ENCODE assay signal across 11 mouse cellular contexts in genomic region chr4:154205392-154205791, GRCm38 (mm10). TPM values are rescaled to one million over a fixed set of nuclear protein-coding genes. Genes with fewer than 3 reads are reported as not detected.
DNase-seq lines count a peak whose midpoint lies in the region; ATAC-seq and TF ChIP-seq lines count a peak whose summit lies in the region.
"Had no signal": no experiment of that assay in that cellular context is flagged by ENCODE, and none has a peak within 500 bp of the region (broad histone marks: within the 10 kb centered on the region; RNA-seq: fewer than 3 reads in every experiment).

No protein-coding gene starts in this region.

- no peak for TF ChIP-seq POLR2A in heart, adult 2 months (IDR thresholded peaks at IDR 0.05; ENCODE audit: insufficient read depth, low read depth, low read length)

- no peaks in the 10 kb centered on the region for H3K79me2 ChIP-seq in heart, adult 2 months (replicated peaks; ENCODE audit: control insufficient read depth, insufficient read depth, low read length)

- no peaks in the 10 kb centered on the region for H3K9me3 ChIP-seq in megakaryocyte, embryonic 14.5 days
- H3K9me3 ChIP-seq in forebrain, embryonic 16.5 days (ENCODE audit: control insufficient read depth, low read length), result no peaks in the 10 kb centered on the region
- H3K9me3 ChIP-seq: forebrain, embryonic 15.5 days; hindbrain, embryonic 10.5 days had no signal

- H3K4me3 ChIP-seq in megakaryocyte, embryonic 14.5 days (replicated peaks), result peak overlapping the region; percentile 26
- H3K4me3 ChIP-seq in heart, adult 2 months, result no peak overlapping the region
- H3K4me3 ChIP-seq in forebrain, embryonic 16.5 days (replicated peaks; ENCODE audit: low read length), result no peak overlapping the region
- H3K4me3 ChIP-seq: forebrain, embryonic 15.5 days; hindbrain, embryonic 10.5 days had no signal

- WGBS in heart, adult 2 months, result 26% methylated on average over 5 of the region's 5 CpGs
- 66% methylated on average over 5 of the region's 5 CpGs for WGBS in forebrain, embryonic 16.5 days

- TF ChIP-seq EP300 in heart, adult 2 months (IDR thresholded peaks at IDR 0.05; ENCODE audit: insufficient read depth, low read depth, low read length), result peak; percentile 89; the same call in 1 of the 2 replicates

- no peaks in the 10 kb centered on the region for H3K36me3 ChIP-seq in megakaryocyte, embryonic 14.5 days (replicated peaks; ENCODE audit: low read length)
- H3K36me3 ChIP-seq in heart, adult 2 months (ENCODE audit: control insufficient read depth, insufficient read depth, low read length), result no peaks in the 10 kb centered on the region
- H3K36me3 ChIP-seq in forebrain, embryonic 16.5 days (ENCODE audit: control insufficient read depth, insufficient read depth), result no peaks in the 10 kb centered on the region
- H3K36me3 ChIP-seq: forebrain, embryonic 15.5 days; hindbrain, embryonic 10.5 days had no signal

- H3K27me3 ChIP-seq in megakaryocyte, embryonic 14.5 days (replicated peaks), result peaks cover 47% of the 10 kb centered on the region
- H3K27me3 ChIP-seq in heart, adult 2 months (ENCODE audit: control insufficient read depth, insufficient read depth, low read length), result no peaks in the 10 kb centered on the region
- no peaks in the 10 kb centered on the region for H3K27me3 ChIP-seq in forebrain, embryonic 16.5 days (replicated peaks; ENCODE audit: control insufficient read depth, insufficient read depth, low read length)
- H3K27me3 ChIP-seq: forebrain, embryonic 15.5 days had no signal

- intact Hi-C loops in heart, adult 2 months (cut with DNase I), result no loop called here

- ATAC-seq in megakaryocyte, adult 5-6 weeks (ENCODE audit: poor library complexity, severe bottlenecking), result no peak
- no peak for ATAC-seq in forebrain, embryonic 16.5 days
- ATAC-seq: forebrain, embryonic 15.5 days had no signal

- no peak overlapping the region for H3K4me2 ChIP-seq in forebrain, embryonic 16.5 days (ENCODE audit: low read length)
- H3K4me2 ChIP-seq: forebrain, embryonic 15.5 days had no signal

- DNase-seq in heart, adult 2 months, result peak; percentile 77 to 83
- peak; percentile 83 for DNase-seq in kidney, adult 9 months
- no peak for DNase-seq in B cell, adult 2 months
- no peak for DNase-seq in right cerebral cortex, adult 18-20 months
- DNase-seq: right cerebral cortex, postnatal 25 days; thymus, adult 18-20 months had no signal

- no peak overlapping the region for H3K9ac ChIP-seq in heart, adult 2 months (ENCODE audit: low read depth, low read length)
- H3K9ac ChIP-seq in forebrain, embryonic 16.5 days (replicated peaks; ENCODE audit: low read depth, low read length), result no peak overlapping the region
- H3K9ac ChIP-seq: forebrain, embryonic 15.5 days had no signal

- 0 out of 2 replicates have a peak, but pooled peaks cover 6% of the 10 kb centered on the region for H3K4me1 ChIP-seq in megakaryocyte, embryonic 14.5 days
- peaks cover 11% of the 10 kb centered on the region for H3K4me1 ChIP-seq in heart, adult 2 months (ENCODE audit: control insufficient read depth, insufficient read depth, low read length)
- H3K4me1 ChIP-seq in forebrain, embryonic 16.5 days (replicated peaks; ENCODE audit: control insufficient read depth, insufficient read depth, low read length), result no peaks in the 10 kb centered on the region
- H3K4me1 ChIP-seq: forebrain, embryonic 15.5 days had no signal

- peak overlapping the region; percentile 40; the same call in 1 of the 2 replicates for H3K27ac ChIP-seq in heart, adult 2 months
- no peak overlapping the region for H3K27ac ChIP-seq in forebrain, embryonic 16.5 days (ENCODE audit: low read length)
- H3K27ac ChIP-seq: forebrain, embryonic 15.5 days had no signal

- no peak for TF ChIP-seq CTCF in heart, adult 2 months (IDR thresholded peaks at IDR 0.05)

RNA-seq across cellular contexts. Expression of gene Megf6, which starts 34.9 kb away (rescaled TPM):
- not detected in 2 replicates for polyA plus RNA-seq in megakaryocyte, embryonic 14.5 days (2012; ENCODE audit: insufficient read depth, low replicate concordance)
- not detected in 2 replicates for total RNA-seq in megakaryocyte, adult 5-6 weeks (2015)
- total RNA-seq in megakaryocyte, adult 5-6 weeks (2017), result 0.04 TPM in 1 of 2 replicates, not detected in the other
- 1 to 10 TPM; 4.1 to 4.9 TPM for total RNA-seq in heart, adult 2 months (2021)
- 4.3 and 4.5 TPM in 2 replicates for polyA plus RNA-seq in heart, adult 2 months (2012; rRNA removed)
- polyA plus RNA-seq in forebrain, embryonic 16.5 days (2015; fragmentation: Nextera tagmentation; extraction: Ambion mirVana), result 7.7 and 10.0 TPM in 2 replicates

RNA-seq across cellular contexts. Expression of gene Tprgl, which starts 44.9 kb away (rescaled TPM):
- 89.3 and 116 TPM in 2 replicates for polyA plus RNA-seq in megakaryocyte, embryonic 14.5 days (2012; ENCODE audit: insufficient read depth, low replicate concordance)
- 75.5 and 90.9 TPM in 2 replicates for total RNA-seq in megakaryocyte, adult 5-6 weeks (2015)
- 52.4 and 57.3 TPM in 2 replicates for total RNA-seq in megakaryocyte, adult 5-6 weeks (2017)
- total RNA-seq in heart, adult 2 months (2021), result 100 to 1,000 TPM; 121 to 130 TPM
- 147 and 204 TPM in 2 replicates for polyA plus RNA-seq in heart, adult 2 months (2012; rRNA removed)
- 174 and 176 TPM in 2 replicates for polyA plus RNA-seq in forebrain, embryonic 16.5 days (2015; fragmentation: Nextera tagmentation; extraction: Ambion mirVana)

Comparison
In these comparisons a context has a peak if more than half of its experiments do, and no peak if none do; other contexts are left out.
1. DNase-seq: peak in heart, adult 2 months (2 of 2) and kidney, adult 9 months (single experiment); none in B cell, adult 2 months (0 of 2) and right cerebral cortex, adult 18-20 months (single experiment).